Comparison of ENCODE assay signal across 13 mouse cellular contexts in genomic region chr5:150598202-150599119, GRCm38 (mm10). TPM values are rescaled to one million over a fixed set of nuclear protein-coding genes. Genes with fewer than 3 reads are reported as not detected.
DNase-seq lines count a peak whose midpoint lies in the region; ATAC-seq lines count a peak whose summit lies in the region.
"Had no signal": no experiment of that assay in that cellular context is flagged by ENCODE, and none has a peak within 500 bp of the region (broad histone marks: within the 10 kb centered on the region; RNA-seq: fewer than 3 reads in every experiment).

No protein-coding gene starts in this region.

- no peaks in the 10 kb centered on the region for H3K36me3 ChIP-seq in forebrain, embryonic 11.5 days (ENCODE audit: control insufficient read depth, insufficient read depth, low read length)
- H3K36me3 ChIP-seq: G1E had no signal

- peak; percentile 42 for DNase-seq in 416B (ENCODE audit: low read depth)
- peak; percentile 59 for DNase-seq in CD4-positive helper T cell, adult 2 months (ENCODE audit: low read depth, low spot score)
- no peak for DNase-seq in layer of hippocampus, adult 9-10 months (ENCODE audit: low spot score)
- DNase-seq in heart, adult 11 months, result no peak
- DNase-seq in ovary, adult 18-20 months (ENCODE audit: low spot score), result no peak
- DNase-seq in forebrain, embryonic 11.5 days (ENCODE audit: low spot score), result no peak
- DNase-seq: adrenal gland, adult 2 months; embryo, embryonic 11 days had no signal

- 65% methylated on average over 21 of the region's 21 CpGs for WGBS in forebrain, embryonic 11.5 days

- ATAC-seq in granulocyte monocyte progenitor cell, adult 5-6 weeks (replicated peaks; ENCODE audit: poor library complexity, severe bottlenecking), result 0 out of 2 replicates have a peak, but pooled peaks have one; percentile 5
- 0 out of 2 replicates have a peak, but pooled peaks have one; percentile 3 for ATAC-seq in megakaryocyte progenitor cell, adult 5-6 weeks (replicated peaks; ENCODE audit: poor library complexity)
- no peak for ATAC-seq in forebrain, embryonic 11.5 days (replicated peaks; ENCODE audit: low FRiP score)
- ATAC-seq: forebrain, embryonic 16.5 days had no signal

- peaks cover 6% of the 10 kb centered on the region; the same call in 1 of the 2 replicates for H3K4me1 ChIP-seq in forebrain, embryonic 11.5 days (replicated peaks; ENCODE audit: control insufficient read depth, insufficient read depth, low read length)

- H3K9ac ChIP-seq in forebrain, embryonic 11.5 days (ENCODE audit: low read length), result no peak overlapping the region

- H3K27ac ChIP-seq in forebrain, embryonic 11.5 days (ENCODE audit: low read depth, low read length), result no peak overlapping the region
- H3K27ac ChIP-seq: left cerebral cortex, adult 2 months had no signal

- no peak overlapping the region for H3K4me2 ChIP-seq in forebrain, embryonic 11.5 days (ENCODE audit: low read depth, low read length, severe bottlenecking)

- H3K4me3 ChIP-seq in forebrain, embryonic 11.5 days (ENCODE audit: low read depth, low read length), result no peak overlapping the region
- H3K4me3 ChIP-seq: left cerebral cortex, adult 2 months had no signal

- H3K9me3 ChIP-seq in forebrain, embryonic 11.5 days (ENCODE audit: control insufficient read depth, low read length), result no peaks in the 10 kb centered on the region

- H3K27me3 ChIP-seq in forebrain, embryonic 11.5 days (ENCODE audit: control insufficient read depth, insufficient read depth, low read length), result peaks cover 7% of the 10 kb centered on the region

RNA-seq across cellular contexts. Expression of gene N4bp2l1, which starts 1.5 kb away (rescaled TPM):
- 28.9 and 31.4 TPM in 2 replicates for total RNA-seq in granulocyte monocyte progenitor cell, adult 5-6 weeks (2014; fragmentation: Nextera tagmentation)
- 28.8 and 29.7 TPM in 2 replicates for total RNA-seq in granulocyte monocyte progenitor cell, adult 5-6 weeks (2017)
- total RNA-seq in megakaryocyte progenitor cell, adult 5-6 weeks (2015), result 22.3 and 28.9 TPM in 2 replicates
- 27.4 and 27.6 TPM in 2 replicates for total RNA-seq in megakaryocyte progenitor cell, adult 5-6 weeks (2017)
- polyA plus RNA-seq in forebrain, embryonic 11.5 days (2014; fragmentation: Nextera tagmentation; extraction: Ambion mirVana), result 3.2 and 3.3 TPM in 2 replicates

Comparison
In these comparisons a context has a peak if more than half of its experiments do, and no peak if none do; other contexts are left out.
1. DNase-seq: peak in 416B (single experiment) and CD4-positive helper T cell, adult 2 months (single experiment); none in layer of hippocampus, adult 9-10 months (single experiment), heart, adult 11 months (single experiment), ovary, adult 18-20 months (single experiment) and forebrain, embryonic 11.5 days (single experiment).